Mouse (Mus musculus) hindlimb bud, embryonic 11.5 days (tissue): ENCODE measurements at regions not wholly inside any gene's neighbourhood (a gene's known extent, or its start where the extent isn't known, plus 50 kb on each side); places are given as distances from the start of the nearest gene placed in this dataset.

ENCODE experiments used
- DNase-seq: peaks from one replicate; pipeline ENCODE4 v3.0.0-alpha.2; 2012; ENCODE audit warnings: low read depth, low spot score; ENCODE audit errors: extremely low spot score

- DNase-seq = no peak
Measured at GRCm38 (mm10) chr17:83127842-83128241, 87.2 kb upstream of the Pkdcc start.

- DNase-seq = no peak
Measured at GRCm38 (mm10) chr17:83128843-83129544, 86.1 kb upstream of the Pkdcc start.

- DNase-seq = no peak
Measured at GRCm38 (mm10) chr17:83129658-83130057, 85.4 kb upstream of the Pkdcc start.

GRCm38 (mm10) chr17:83133201-83133600 is 81.9 kb upstream of the Pkdcc start:
- no peak for DNase-seq

- no peak for DNase-seq
Measured at GRCm38 (mm10) chr17:83135441-83136120, 79.5 kb upstream of the Pkdcc start.

- no peak for DNase-seq
Measured at GRCm38 (mm10) chr17:83136267-83136666, 78.8 kb upstream of the Pkdcc start.

GRCm38 (mm10) chr17:83137720-83138119 is 77.4 kb upstream of the Pkdcc start:
- DNase-seq = no peak

GRCm38 (mm10) chr17:83138493-83139417 is 76.3 kb upstream of the Pkdcc start:
- no peak for DNase-seq

GRCm38 (mm10) chr17:83148371-83148929 is 66.6 kb upstream of the Pkdcc start:
- DNase-seq = no peak

GRCm38 (mm10) chr17:83149336-83149735 is 65.8 kb upstream of the Pkdcc start:
- DNase-seq = no peak

- DNase-seq = no peak
Measured at GRCm38 (mm10) chr17:83155106-83155505, 60.0 kb upstream of the Pkdcc start.

GRCm38 (mm10) chr17:83156682-83157081 is 58.4 kb upstream of the Pkdcc start:
- no peak for DNase-seq

GRCm38 (mm10) chr17:83158053-83158452 is 57.0 kb upstream of the Pkdcc start:
- DNase-seq = no peak

GRCm38 (mm10) chr17:83158652-83159051 is 56.4 kb upstream of the Pkdcc start:
- DNase-seq = no peak

- no peak for DNase-seq
Measured at GRCm38 (mm10) chr17:83159634-83160033, 55.5 kb upstream of the Pkdcc start.

- no peak for DNase-seq
Measured at GRCm38 (mm10) chr17:83160296-83160695, 54.8 kb upstream of the Pkdcc start.

- DNase-seq = no peak
Measured at GRCm38 (mm10) chr17:83161731-83162130, 53.4 kb upstream of the Pkdcc start.

GRCm38 (mm10) chr17:83163952-83164560 is 51.0 kb upstream of the Pkdcc start:
- no peak for DNase-seq

GRCm38 (mm10) chr17:83164728-83165127 is 50.4 kb upstream of the Pkdcc start:
- DNase-seq = no peak

GRCm38 (mm10) chr17:83165140-83165539 is 50.0 kb upstream of the Pkdcc start:
- DNase-seq = no peak
